Mouse (Mus musculus) leukemia stem cell, adult 10-12 weeks (primary cell): ENCODE results near the gene Cyp4b1. TPM values are rescaled to one million over a fixed set of nuclear protein-coding genes. Genes with fewer than 3 reads are reported as not detected.

Source experiments
- polyA plus RNA-seq: library from polyadenylated mRNA; stranded (reverse); fragments of >175 nt; gene quantifications from 2 replicates; pipeline ENCODE4 v1.2.3, GENCODE M21; 2012; ENCODE audit warnings: low replicate concordance

The Cyp4b1 gene
- polyA plus RNA-seq: 1.5 TPM in 1 of 2 replicates, not detected in the other

DNA sequence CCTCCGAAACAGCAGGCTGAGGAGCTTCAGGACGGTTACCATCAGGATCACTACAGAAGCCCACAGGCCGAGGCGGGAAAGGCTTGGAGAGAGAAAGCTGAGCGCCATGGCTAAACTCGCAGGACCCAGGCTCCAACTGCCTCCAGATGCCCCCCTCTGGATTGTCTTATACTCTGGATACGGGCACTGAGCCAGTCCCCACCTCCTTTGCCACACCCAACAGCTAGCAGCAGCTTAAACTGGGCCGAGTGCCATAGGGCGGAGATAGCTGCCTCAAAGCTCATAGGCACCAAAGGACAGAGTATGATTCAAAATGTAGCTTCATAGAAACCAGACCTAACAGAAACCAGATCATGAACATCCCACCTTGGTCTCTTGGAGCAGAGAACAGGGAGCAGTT is at the start of gene Cyp4b1:
Cyp4b1 (minus strand) TSS at position 144 of the 400 bp plus-strand sequence.

DNA sequence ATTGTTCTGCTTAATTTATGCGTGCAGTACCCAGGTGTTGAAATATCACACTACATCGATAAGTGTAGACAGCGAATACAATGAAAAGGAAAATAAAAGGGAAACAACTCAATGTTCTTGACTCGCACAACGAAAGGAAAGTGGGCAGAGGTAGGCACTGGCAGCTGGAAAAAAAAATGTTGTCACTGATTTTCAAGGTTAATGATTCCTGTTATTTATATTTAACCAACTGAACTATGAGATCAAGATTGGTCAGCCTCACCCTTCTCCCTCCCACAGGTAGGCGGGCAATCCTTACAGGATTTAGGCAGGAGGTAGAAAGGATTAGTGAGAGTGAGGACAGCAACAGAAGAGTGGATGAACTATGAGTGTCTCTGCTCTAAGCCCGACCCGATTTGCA is 46.9 kb downstream of the Cyp4b1 start, which contains the start of gene Cyp4a32:
Cyp4a32 (plus strand) TSS at position 359 of the 400 bp plus-strand sequence.

Other genes starting within 250 kb of the Cyp4b1 start
- gene Cyp4a12b, start 236.1 kb downstream of the Cyp4b1 start, polyA plus RNA-seq: not detected in 2 replicates
- not detected in 2 replicates for gene Cyp4a30b, start 195.1 kb downstream of the Cyp4b1 start, polyA plus RNA-seq
- gene Cyp4a14, start 151.6 kb downstream of the Cyp4b1 start, polyA plus RNA-seq: not detected in 2 replicates
- gene Cyp4a10, start 129.5 kb downstream of the Cyp4b1 start, polyA plus RNA-seq: not detected in 2 replicates
- gene Cyp4a31, start 84.1 kb downstream of the Cyp4b1 start, polyA plus RNA-seq: not detected in 2 replicates
- not detected in 2 replicates for gene Cyp4a32, start 46.8 kb downstream of the Cyp4b1 start, polyA plus RNA-seq
- 14.8 and 29.5 TPM in 2 replicates for gene Efcab14, start 90.0 kb upstream of the Cyp4b1 start, polyA plus RNA-seq
- not detected in 2 replicates for gene Tex38, start 133.3 kb upstream of the Cyp4b1 start, polyA plus RNA-seq
- 10.3 and 13.7 TPM in 2 replicates for gene Atpaf1, start 137.1 kb upstream of the Cyp4b1 start, polyA plus RNA-seq
- 11.1 and 14.7 TPM in 2 replicates for gene Mob3c, start 180.4 kb upstream of the Cyp4b1 start, polyA plus RNA-seq
- gene Mknk1, start 191.5 kb upstream of the Cyp4b1 start, polyA plus RNA-seq: 22.0 and 87.7 TPM in 2 replicates
- not detected in 2 replicates for gene Kncn, start 236.7 kb upstream of the Cyp4b1 start, polyA plus RNA-seq
- gene 6430628N08Rik, start 242.9 kb upstream of the Cyp4b1 start, polyA plus RNA-seq: not detected in 2 replicates